Mouse (Mus musculus) liver, embryonic 16.5 days (tissue): Measurements from ENCODE around the gene Lmna. TPM values are rescaled to one million over a fixed set of nuclear protein-coding genes. Genes with fewer than 3 reads are reported as not detected.

ENCODE experiments used
- ATAC-seq: fragments of 200-750 bp; cut with Nextera tagmentation; 2 replicates; pipeline ENCODE4 v1.8.0; 2017; ENCODE audit warnings: low read depth, mild to moderate bottlenecking, moderate number of reproducible peaks, moderate library complexity
- H3K27ac ChIP-seq: fragments of 300-500 bp; sonication (generic); 2 replicates; pipeline ENCODE4 v1.5.1; 2014; ENCODE audit warnings: mild to moderate bottlenecking, low read length
- H3K27me3 ChIP-seq: fragments of 300-500 bp; sonication (generic); 2 replicates; pipeline ENCODE4 v1.6.1; 2014; ENCODE audit warnings: low read depth, low read length, mixed read lengths; ENCODE audit not compliant: control insufficient read depth, insufficient read depth
- H3K36me3 ChIP-seq: fragments of 300-500 bp; sonication (generic); 2 replicates; pipeline ENCODE4 v1.6.1; 2014; ENCODE audit warnings: mild to moderate bottlenecking; ENCODE audit not compliant: control insufficient read depth, insufficient read depth
- H3K4me1 ChIP-seq: fragments of 300-500 bp; sonication (generic); 2 replicates; pipeline ENCODE4 v1.6.1; 2014; ENCODE audit warnings: low read depth, low read length, mixed read lengths; ENCODE audit not compliant: control insufficient read depth
- H3K4me2 ChIP-seq: fragments of 300-500 bp; sonication (generic); 2 replicates; pipeline ENCODE4 v1.6.1; 2014; ENCODE audit warnings: low read depth, low read length, mixed read lengths
- H3K4me3 ChIP-seq: fragments of 300-500 bp; sonication (generic); 2 replicates; pipeline ENCODE4 v1.5.1; 2014; ENCODE audit warnings: low read depth, mild to moderate bottlenecking, low read length
- H3K9ac ChIP-seq: fragments of 300-500 bp; sonication (generic); 2 replicates; pipeline ENCODE4 v1.6.1; 2014; ENCODE audit warnings: low read depth, low read length
- H3K9me3 ChIP-seq: fragments of 300-500 bp; sonication (generic); replicated peaks from 2 replicates; pipeline ENCODE4 v1.6.1; 2016; ENCODE audit warnings: low read length; ENCODE audit not compliant: control insufficient read depth
- WGBS: fragments of 180-500 bp; shearing (Covaris S2); extraction: QIAGEN DNeasy Blood & Tissue Kit; methylation state at CpG from one replicate; pipeline ENCODE4 v1.1.7; 2014; ENCODE audit not compliant: insufficient replicate concordance; 5-methylcytosine and 5-hydroxymethylcytosine counted together
- polyA plus RNA-seq: library from polyadenylated mRNA; unstranded; fragments of >200 nt; fragmentation: Nextera tagmentation; extraction: Ambion mirVana; gene quantifications from 2 replicates; pipeline ENCODE4 v1.2.1, GENCODE M21; 2015

The Lmna gene
- polyA plus RNA-seq, 1 experiment from 2014 or later: 131 TPM

DNA sequence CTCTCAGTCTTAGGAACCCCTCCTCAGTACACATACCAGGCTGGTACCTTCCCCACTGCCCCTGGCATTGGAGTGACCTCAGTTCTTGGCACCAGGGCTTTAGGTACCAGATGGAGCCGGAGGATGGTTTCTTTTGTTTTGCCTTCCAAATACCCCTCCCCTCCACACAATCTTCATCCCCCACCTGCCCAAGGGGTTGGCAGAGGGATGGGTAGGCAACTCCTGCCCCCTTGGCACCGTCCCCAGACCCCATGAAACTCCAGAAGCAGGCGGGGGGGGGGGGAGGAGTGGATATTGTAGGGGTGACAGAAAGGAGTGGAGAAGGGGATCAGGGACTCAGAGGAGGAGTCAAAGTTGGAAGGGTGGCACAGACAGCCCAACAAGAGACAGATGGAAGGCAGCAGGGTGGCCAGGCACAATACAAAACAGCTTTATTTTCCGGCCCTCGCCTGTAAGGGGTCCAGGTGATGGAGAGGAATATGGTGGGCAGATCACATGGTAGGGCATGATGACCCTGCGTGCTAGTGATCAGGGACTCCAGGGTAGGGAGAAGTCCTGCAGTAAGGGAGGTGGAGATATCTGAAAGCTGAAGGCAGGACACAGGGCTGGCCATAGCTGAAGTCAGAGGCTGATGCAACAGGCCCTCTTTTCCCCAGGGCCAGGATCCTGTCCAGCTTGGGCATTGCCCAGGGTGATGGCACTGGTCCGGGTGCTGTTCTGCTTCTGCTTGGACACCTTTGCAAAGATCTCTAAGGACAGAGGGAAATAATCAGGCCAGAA is 32.1 kb upstream of the Lmna start:
- H3K27ac ChIP-seq: no peak overlapping the region
- H3K9ac ChIP-seq: no peak overlapping the region
- peaks cover 6% of the 10 kb centered on the region for H3K4me1 ChIP-seq
- no peaks in the 10 kb centered on the region for H3K36me3 ChIP-seq
- H3K4me3 ChIP-seq: no peak overlapping the region
- no peaks in the 10 kb centered on the region for H3K27me3 ChIP-seq
- no peak for ATAC-seq
- H3K9me3 ChIP-seq: no peaks in the 10 kb centered on the region
- WGBS: 68% methylated on average over 7 of the region's 7 CpGs
- H3K4me2 ChIP-seq: no peak overlapping the region

DNA sequence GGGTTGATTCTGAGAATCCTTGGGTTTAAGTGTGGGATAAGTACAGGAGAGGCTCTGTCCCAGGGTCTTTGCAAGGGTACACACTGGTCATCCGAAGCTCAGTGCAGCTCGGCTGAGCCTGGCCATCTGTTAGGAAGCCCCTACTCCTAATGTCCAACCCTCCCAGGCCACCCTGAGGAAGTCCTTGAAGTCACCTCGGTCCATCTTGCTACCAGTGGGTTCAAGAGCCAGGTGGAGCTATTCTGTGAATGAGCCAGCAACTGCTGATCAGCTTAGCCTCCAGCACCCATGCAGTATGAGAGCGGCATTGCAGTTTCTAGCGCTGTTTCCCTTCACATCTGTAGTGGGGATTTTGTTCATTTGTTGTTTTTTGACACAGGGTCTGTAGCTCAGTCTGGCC is 30.3 kb upstream of the Lmna start:
- Histone ChIP-seq H3K36me3 (no peaks in the 10 kb centered on the region), H3K4me2 (no peak overlapping the region), H3K4me1 (peaks cover 14% of the 10 kb centered on the region), H3K4me3 (no peak overlapping the region), H3K9ac (no peak overlapping the region), H3K27me3 (no peaks in the 10 kb centered on the region), H3K9me3 (no peaks in the 10 kb centered on the region), H3K27ac (no peak overlapping the region)
- no peak for ATAC-seq
- 72% methylated on average over 5 of the region's 5 CpGs for WGBS

GRCm38 (mm10) chr3:88539397-88539796 is 29.6 kb upstream of the Lmna start:
- no peak for ATAC-seq
- H3K9me3 ChIP-seq: no peaks in the 10 kb centered on the region
- H3K4me1 ChIP-seq: peaks cover 14% of the 10 kb centered on the region
- 57% methylated on average over 3 of the region's 3 CpGs for WGBS
- no peak overlapping the region for H3K4me2 ChIP-seq
- H3K27ac ChIP-seq: no peak overlapping the region
- H3K27me3 ChIP-seq: no peaks in the 10 kb centered on the region; the same call in 1 of the 2 replicates
- no peak overlapping the region for H3K9ac ChIP-seq
- H3K36me3 ChIP-seq: no peaks in the 10 kb centered on the region
- no peak overlapping the region for H3K4me3 ChIP-seq

GRCm38 (mm10) chr3:88538271-88539145 is 28.8 kb upstream of the Lmna start:
- Histone ChIP-seq H3K4me3 (no peak overlapping the region), H3K27me3 (no peaks in the 10 kb centered on the region; the same call in 1 of the 2 replicates), H3K9ac (no peak overlapping the region), H3K9me3 (no peaks in the 10 kb centered on the region), H3K4me1 (peaks cover 14% of the 10 kb centered on the region), H3K36me3 (no peaks in the 10 kb centered on the region), H3K4me2 (no peak overlapping the region), H3K27ac (no peak overlapping the region)
- ATAC-seq: no peak
- 65% methylated on average over 9 of the region's 9 CpGs for WGBS

DNA sequence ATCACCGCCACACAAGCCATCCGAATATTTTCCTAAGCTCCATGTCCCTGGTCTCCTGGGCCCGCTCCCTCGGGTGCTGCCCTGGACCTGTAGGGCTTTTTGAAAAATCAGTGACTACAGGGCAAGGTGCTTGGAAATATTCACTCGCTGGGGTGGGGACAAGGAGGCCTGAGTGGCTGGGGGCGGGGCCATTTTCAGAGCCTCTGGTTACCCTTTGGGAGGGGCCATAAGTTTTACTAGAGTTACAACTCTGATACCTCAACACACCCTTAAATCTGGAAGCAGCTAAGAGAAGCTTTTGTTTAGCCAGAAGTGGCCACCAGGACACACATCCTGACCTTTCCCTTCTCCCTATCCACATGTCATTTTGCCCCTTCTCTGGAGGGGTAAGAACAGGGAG is 27.4 kb upstream of the Lmna start:
- Histone ChIP-seq H3K4me3 (peak overlapping the region; percentile 61), H3K9me3 (no peaks in the 10 kb centered on the region), H3K36me3 (no peaks in the 10 kb centered on the region), H3K27ac (peak overlapping the region; percentile 29; the same call in 1 of the 2 replicates), H3K9ac (no peak overlapping the region), H3K4me1 (peaks cover 23% of the 10 kb centered on the region), H3K27me3 (peaks cover 9% of the 10 kb centered on the region), H3K4me2 (peak overlapping the region; percentile 92)
- ATAC-seq: peak; percentile 4; the same call in 1 of the 2 replicates
- WGBS: 71% methylated on average over 6 of the region's 6 CpGs

DNA sequence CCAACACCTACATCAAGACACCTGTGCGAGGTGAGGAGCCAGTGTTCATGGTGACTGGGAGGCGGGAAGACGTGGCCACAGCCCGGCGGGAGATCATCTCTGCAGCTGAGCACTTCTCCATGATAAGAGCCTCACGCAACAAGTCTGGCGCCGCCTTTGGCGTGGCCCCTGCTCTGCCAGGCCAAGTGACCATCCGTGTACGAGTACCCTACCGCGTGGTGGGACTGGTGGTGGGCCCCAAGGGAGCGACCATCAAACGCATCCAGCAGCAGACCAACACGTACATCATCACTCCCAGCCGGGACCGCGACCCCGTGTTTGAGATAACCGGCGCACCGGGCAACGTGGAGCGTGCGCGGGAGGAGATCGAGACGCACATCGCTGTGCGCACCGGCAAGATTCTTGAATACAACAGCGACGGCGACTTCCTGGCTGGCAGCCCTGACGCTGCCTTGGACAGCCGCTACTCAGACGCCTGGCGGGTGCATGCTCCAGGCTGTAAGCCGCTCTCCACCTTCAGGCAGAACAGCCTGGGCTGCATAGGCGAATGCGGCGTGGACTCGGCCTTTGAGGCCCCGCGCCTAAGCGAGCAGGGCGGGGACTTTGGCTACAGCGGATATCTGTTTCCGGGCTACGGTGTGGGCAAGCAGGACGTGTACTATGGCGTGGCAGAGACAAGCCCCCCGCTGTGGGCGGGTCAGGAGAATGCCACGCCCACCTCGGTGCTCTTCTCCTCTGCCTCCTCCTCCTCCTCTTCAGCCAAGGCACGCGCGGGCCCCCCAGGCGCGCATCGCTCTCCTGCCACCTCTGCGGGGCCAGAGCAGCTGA is 26.6 kb upstream of the Lmna start:
- H3K4me2 ChIP-seq: peak overlapping the region; percentile 92
- H3K27ac ChIP-seq: peak overlapping the region; percentile 54
- no peaks in the 10 kb centered on the region for H3K9me3 ChIP-seq
- H3K9ac ChIP-seq: peak overlapping the region; percentile 62
- peaks cover 9% of the 10 kb centered on the region for H3K27me3 ChIP-seq
- H3K4me1 ChIP-seq: peaks cover 28% of the 10 kb centered on the region
- ATAC-seq: peak; percentile 86
- peak overlapping the region; percentile 61 for H3K4me3 ChIP-seq
- H3K36me3 ChIP-seq: no peaks in the 10 kb centered on the region
- WGBS: 4% methylated on average over 64 of the region's 64 CpGs

DNA sequence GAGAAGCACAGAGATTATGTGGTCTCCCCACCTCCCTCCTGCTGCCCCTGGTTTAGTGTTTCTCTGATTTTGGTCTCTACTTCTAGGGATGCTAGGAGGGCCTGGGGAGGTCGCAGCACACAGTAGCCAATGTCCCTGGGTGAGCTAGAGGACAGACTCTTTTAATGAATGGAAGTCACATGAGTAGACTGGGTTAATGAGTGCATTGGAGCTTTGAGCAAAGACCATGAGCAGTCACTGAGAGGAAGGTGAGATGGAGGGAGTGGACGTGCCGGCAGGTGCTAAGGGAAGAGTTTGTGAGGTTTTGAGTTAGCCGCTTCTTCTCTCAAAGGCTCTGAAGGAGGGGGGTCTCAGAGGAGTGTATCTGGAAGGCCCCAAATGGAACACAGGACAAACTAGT is 25.8 kb upstream of the Lmna start:
- no peaks in the 10 kb centered on the region for H3K36me3 ChIP-seq
- H3K9me3 ChIP-seq: no peaks in the 10 kb centered on the region
- H3K4me3 ChIP-seq: no peak overlapping the region
- H3K27ac ChIP-seq: no peak overlapping the region
- 0 out of 2 replicates have a peak overlapping the region, but pooled peaks have one; percentile 92 for H3K4me2 ChIP-seq
- 81% methylated on average over 4 of the region's 4 CpGs for WGBS
- peaks cover 9% of the 10 kb centered on the region for H3K27me3 ChIP-seq
- H3K9ac ChIP-seq: no peak overlapping the region
- H3K4me1 ChIP-seq: peaks cover 34% of the 10 kb centered on the region
- no peak for ATAC-seq

DNA sequence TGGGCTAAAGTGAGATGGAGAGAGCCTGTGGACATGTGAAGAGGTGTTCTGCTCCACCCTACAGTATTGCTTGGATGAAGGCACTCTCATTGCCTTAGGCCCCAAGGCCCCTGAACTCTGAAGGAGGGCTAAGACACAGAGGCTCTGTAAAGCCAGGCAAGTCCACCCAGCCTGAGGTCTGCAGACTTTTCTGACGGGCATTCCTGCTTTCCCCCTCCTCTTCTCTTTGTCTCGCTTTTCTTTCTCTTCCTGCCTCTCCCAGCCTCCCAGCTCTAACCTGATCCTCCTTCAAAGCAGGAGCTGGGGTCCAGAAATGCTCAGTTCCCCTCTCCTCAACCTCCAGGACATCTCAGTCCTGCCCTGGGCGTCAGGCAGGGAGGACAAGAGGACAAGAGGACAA is 25.2 kb upstream of the Lmna start:
- no peak overlapping the region for H3K9ac ChIP-seq
- no peak for ATAC-seq
- WGBS: 67% methylated on average over 3 of the region's 3 CpGs
- H3K4me1 ChIP-seq: peaks cover 36% of the 10 kb centered on the region
- H3K27me3 ChIP-seq: peaks cover 9% of the 10 kb centered on the region
- H3K27ac ChIP-seq: no peak overlapping the region
- no peak overlapping the region for H3K4me2 ChIP-seq
- no peaks in the 10 kb centered on the region for H3K36me3 ChIP-seq
- no peaks in the 10 kb centered on the region for H3K9me3 ChIP-seq
- no peak overlapping the region for H3K4me3 ChIP-seq
